Mouse (Mus musculus): ENCODE results near the gene Olfr410. TPM values are rescaled to one million over a fixed set of nuclear protein-coding genes. Genes with fewer than 3 reads are reported as not detected.

Gene Olfr410
- total RNA-seq (2014; rRNA removed) (not detected in 2 replicates), polyA plus RNA-seq (2015; fragmentation: Nextera tagmentation; extraction: Ambion mirVana) (not detected in 2 replicates)

DNA sequence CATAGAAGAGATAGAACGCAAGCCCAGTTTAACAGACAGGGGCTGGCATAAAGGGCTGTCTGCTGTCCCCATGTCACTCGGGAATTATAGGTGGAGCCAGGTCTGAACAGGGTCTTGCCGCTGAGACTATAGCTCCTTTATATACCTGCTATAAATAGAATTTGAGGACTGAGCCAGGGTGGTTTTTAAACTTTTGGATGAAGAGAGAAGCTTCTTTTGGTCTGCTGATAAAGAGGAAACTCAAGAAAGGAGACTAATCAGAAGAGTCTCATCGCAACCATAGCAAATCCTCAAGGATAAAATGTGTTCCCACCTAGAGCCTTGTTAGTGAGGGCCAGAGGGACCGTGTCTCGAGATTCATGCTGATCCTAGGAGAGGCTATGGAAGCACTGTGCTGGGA, at the start of gene Olfr410:
Gene Olfr410, minus strand, starts transcription at position 101 of the 400 bp plus-strand sequence.
- H3K9me3 ChIP-seq (ENCODE audit: low read length) = no peaks in the 10 kb centered on the region
- no peak for DNase-seq
- no peaks in the 10 kb centered on the region for H3K27me3 ChIP-seq (ENCODE audit: insufficient read depth, low read length)
- H3K4me2 ChIP-seq (ENCODE audit: low read depth) = no peak within 1 kb of the TSS
- no peaks in the 10 kb centered on the region for H3K36me3 ChIP-seq (ENCODE audit: insufficient read depth)
- H3K4me1 ChIP-seq (ENCODE audit: insufficient read depth) = no peaks in the 10 kb centered on the region
- WGBS = 84% methylated on average over 6 of the region's 6 CpGs
- no peak for TF ChIP-seq CTCF (IDR thresholded peaks at IDR 0.05; ENCODE audit: low read depth)
- H3K27ac ChIP-seq (ENCODE audit: low read depth, low read length) = no peak within 1 kb of the TSS
- no peak for ATAC-seq
- H3K4me3 ChIP-seq (ENCODE audit: low read depth, low read length) = no peak within 1 kb of the TSS
- H3K9ac ChIP-seq = no peak within 1 kb of the TSS

DNA sequence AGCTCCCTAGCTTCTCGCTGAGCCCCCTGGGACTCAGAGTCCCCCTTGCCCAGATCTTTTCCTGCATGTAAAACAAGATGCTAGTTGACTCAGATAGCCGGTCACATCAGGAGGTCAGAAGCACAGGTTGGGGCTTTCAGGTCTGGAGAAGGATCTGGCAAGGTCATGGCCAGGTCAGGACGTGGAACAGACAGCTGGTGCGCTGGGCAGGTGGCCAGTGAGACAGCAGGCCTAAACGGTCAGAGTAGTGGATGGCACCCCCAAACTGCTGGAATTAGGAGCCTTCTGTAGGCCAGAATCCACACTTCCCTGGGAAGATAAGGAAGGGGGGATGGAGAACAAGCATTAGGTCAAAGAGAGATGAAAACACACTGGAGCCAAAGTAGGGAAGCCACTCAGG, 49.4 kb upstream of the Olfr410 start:
- ATAC-seq (no peak), DNase-seq (no peak)
- TF ChIP-seq CTCF (IDR thresholded peaks at IDR 0.05; ENCODE audit: low read depth) = no peak
- no peak overlapping the region for H3K9ac ChIP-seq
- H3K27ac ChIP-seq (ENCODE audit: low read depth, low read length) = no peak overlapping the region
- H3K4me1 ChIP-seq (ENCODE audit: insufficient read depth) = no peaks in the 10 kb centered on the region
- no peaks in the 10 kb centered on the region for H3K27me3 ChIP-seq (ENCODE audit: insufficient read depth, low read length)
- WGBS = 78% methylated on average over 5 of the region's 5 CpGs
- H3K4me3 ChIP-seq (ENCODE audit: low read depth, low read length) = no peak overlapping the region
- H3K4me2 ChIP-seq (ENCODE audit: low read depth) = no peak overlapping the region
- peaks cover 17% of the 10 kb centered on the region for H3K36me3 ChIP-seq (ENCODE audit: insufficient read depth)
- H3K9me3 ChIP-seq (ENCODE audit: low read length) = no peaks in the 10 kb centered on the region

DNA sequence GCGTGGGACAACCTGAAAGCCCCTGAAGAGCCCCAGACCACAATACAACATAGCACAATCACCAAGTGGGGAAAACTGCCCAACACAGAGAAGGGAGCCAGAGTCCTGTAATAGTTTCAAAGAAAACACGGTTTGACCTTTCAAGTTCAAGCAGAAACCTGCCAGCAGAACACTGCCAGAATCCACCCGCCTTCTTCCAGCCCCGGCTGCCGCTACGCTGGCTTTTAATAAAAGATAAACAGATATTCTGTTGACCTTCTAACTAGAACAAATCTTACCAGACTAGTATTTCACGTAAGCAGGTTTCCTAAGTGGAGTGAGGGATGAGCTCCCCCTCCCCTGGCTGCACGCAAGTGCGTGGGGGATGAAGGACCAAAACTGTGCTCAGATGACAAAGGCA, 47.8 kb upstream of the Olfr410 start:
- Histone ChIP-seq H3K4me1 (ENCODE audit: insufficient read depth) (no peaks in the 10 kb centered on the region), H3K27me3 (ENCODE audit: insufficient read depth, low read length) (no peaks in the 10 kb centered on the region), H3K9ac (no peak overlapping the region), H3K4me2 (ENCODE audit: low read depth) (no peak overlapping the region), H3K4me3 (ENCODE audit: low read depth, low read length) (no peak overlapping the region), H3K9me3 (ENCODE audit: low read length) (no peaks in the 10 kb centered on the region), H3K36me3 (ENCODE audit: insufficient read depth) (0 out of 2 replicates have a peak, but pooled peaks cover 9% of the 10 kb centered on the region), H3K27ac (ENCODE audit: low read depth, low read length) (no peak overlapping the region)
- no peak for TF ChIP-seq CTCF (IDR thresholded peaks at IDR 0.05; ENCODE audit: low read depth)
- DNase-seq (no peak), ATAC-seq (peak; percentile 14; the same call in 1 of the 2 replicates)
- WGBS = 61% methylated on average over 9 of the region's 9 CpGs

DNA sequence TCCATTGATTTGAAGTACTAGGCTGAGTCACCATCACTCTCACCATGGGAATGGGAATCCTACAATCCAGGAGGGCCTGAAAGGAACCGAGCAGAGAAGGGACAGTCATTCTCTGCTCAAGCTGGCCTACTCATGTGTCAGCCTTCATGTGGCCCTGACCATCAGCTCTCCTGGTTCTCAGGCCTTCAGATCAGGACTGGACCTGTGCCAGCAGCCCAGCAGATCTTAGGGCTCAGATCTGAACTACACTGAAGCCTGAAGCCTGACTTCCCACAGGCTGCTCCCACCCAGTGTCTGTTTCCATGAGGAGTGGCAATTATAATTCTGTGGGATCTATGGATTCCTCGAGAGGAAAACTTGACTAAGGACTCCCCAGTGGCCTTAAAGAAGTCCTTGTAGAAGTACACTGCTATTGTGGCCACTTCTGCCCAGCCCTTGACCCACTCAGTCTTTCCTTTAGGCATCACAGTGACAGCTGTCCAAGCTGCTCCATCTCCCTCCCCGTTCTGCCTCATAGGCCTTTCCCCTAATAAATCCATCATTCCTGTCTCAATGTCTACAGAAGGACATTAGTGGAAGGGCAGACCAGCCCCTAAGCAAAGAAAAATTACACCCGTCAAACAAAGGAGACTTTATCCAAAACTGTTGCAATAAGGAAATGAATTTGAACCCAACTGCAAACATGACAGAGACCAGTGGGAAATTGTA, 41.5 kb upstream of the Olfr410 start:
- DNase-seq (no peak), ATAC-seq (no peak)
- no peak for TF ChIP-seq CTCF (IDR thresholded peaks at IDR 0.05; ENCODE audit: low read depth)
- Histone ChIP-seq H3K27me3 (ENCODE audit: insufficient read depth, low read length) (no peaks in the 10 kb centered on the region), H3K4me3 (ENCODE audit: low read depth, low read length) (no peak overlapping the region), H3K9ac (no peak overlapping the region), H3K9me3 (ENCODE audit: low read length) (no peaks in the 10 kb centered on the region), H3K27ac (ENCODE audit: low read depth, low read length) (no peak overlapping the region), H3K4me1 (ENCODE audit: insufficient read depth) (no peaks in the 10 kb centered on the region), H3K4me2 (ENCODE audit: low read depth) (no peak overlapping the region), H3K36me3 (ENCODE audit: insufficient read depth) (no peaks in the 10 kb centered on the region)
- WGBS = 69% methylated on average over 4 of the region's 4 CpGs

DNA sequence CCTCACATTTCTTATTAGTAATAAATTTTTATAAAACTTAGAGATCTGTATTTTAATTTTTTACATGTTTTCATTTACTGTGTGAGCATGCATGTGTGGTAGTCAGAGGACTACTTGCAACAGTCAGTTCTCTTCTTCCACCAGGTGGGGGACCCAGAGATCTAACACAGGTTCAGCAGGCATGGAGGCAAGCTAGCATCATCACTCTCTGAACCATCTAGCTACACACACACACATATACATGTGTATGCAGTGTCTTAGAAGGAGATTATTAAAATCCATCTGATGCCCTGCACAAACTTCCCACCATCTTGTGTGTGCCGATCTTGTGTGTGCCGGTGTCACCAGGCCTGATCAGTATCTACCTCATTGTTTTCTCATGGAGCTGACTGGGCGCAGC, 39.0 kb upstream of the Olfr410 start:
- no peaks in the 10 kb centered on the region for H3K27me3 ChIP-seq (ENCODE audit: insufficient read depth, low read length)
- H3K4me1 ChIP-seq (ENCODE audit: insufficient read depth) = no peaks in the 10 kb centered on the region
- no peak overlapping the region for H3K4me3 ChIP-seq (ENCODE audit: low read depth, low read length)
- peak; percentile 88 for TF ChIP-seq CTCF (IDR thresholded peaks at IDR 0.05; ENCODE audit: low read depth)
- no peaks in the 10 kb centered on the region for H3K36me3 ChIP-seq (ENCODE audit: insufficient read depth)
- no peak overlapping the region for H3K4me2 ChIP-seq (ENCODE audit: low read depth)
- H3K9ac ChIP-seq = no peak overlapping the region
- H3K9me3 ChIP-seq (ENCODE audit: low read length) = no peaks in the 10 kb centered on the region
- ATAC-seq = peak; percentile 96
- no peak overlapping the region for H3K27ac ChIP-seq (ENCODE audit: low read depth, low read length)
- WGBS = 62% methylated on average over 3 of the region's 3 CpGs
- peak; percentile 84 for DNase-seq

DNA sequence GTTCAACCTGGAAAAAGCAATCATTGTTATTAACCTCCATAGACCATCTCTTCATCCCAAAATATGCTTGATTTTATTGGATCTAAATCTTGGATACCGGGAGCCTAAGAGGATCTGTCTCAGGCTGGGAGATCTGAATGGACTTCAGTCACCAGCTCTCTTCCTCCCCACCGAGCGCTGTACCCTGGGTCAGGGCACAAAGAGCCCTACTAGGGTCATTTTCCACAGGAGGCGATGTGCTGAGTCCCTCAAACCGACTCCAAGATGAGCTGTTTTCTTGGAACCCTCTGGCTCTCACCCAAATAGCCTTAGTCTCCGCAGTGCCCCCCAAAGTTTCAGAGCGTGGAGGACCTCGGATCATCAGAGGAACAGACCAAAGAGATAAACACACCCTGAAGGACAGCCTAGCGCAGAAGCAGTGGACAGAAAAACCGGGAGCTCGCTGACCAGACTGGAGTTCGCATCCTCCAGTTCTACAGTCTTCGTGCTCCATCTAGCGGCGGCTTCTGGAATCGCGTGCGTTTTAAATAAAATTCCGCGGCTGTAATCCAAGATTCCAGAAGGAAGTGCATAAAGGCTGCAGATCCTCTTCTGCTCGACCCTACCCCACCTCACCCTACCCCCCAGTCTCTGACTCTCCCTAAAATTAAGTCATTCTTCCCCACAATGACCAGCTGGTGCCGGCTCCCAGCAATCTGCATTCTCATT, 33.7 kb upstream of the Olfr410 start:
- 10% methylated on average over 22 of the region's 22 CpGs for WGBS
- Histone ChIP-seq H3K9me3 (ENCODE audit: low read length) (no peaks in the 10 kb centered on the region), H3K27ac (ENCODE audit: low read depth, low read length) (no peak overlapping the region), H3K9ac (no peak overlapping the region), H3K27me3 (ENCODE audit: insufficient read depth, low read length) (peaks cover 6% of the 10 kb centered on the region), H3K36me3 (ENCODE audit: insufficient read depth) (no peaks in the 10 kb centered on the region), H3K4me2 (ENCODE audit: low read depth) (no peak overlapping the region; the same call in 1 of the 2 replicates), H3K4me1 (ENCODE audit: insufficient read depth) (no peaks in the 10 kb centered on the region), H3K4me3 (ENCODE audit: low read depth, low read length) (0 out of 2 replicates have a peak overlapping the region, but pooled peaks have one; percentile 9)
- DNase-seq (peak; percentile 91), ATAC-seq (peak; percentile 43)
- peak; percentile 89 for TF ChIP-seq CTCF (IDR thresholded peaks at IDR 0.05; ENCODE audit: low read depth)

- no peak within 1 kb of the TSS for H3K4me3 ChIP-seq (ENCODE audit: low read depth, low read length)
- H3K9ac ChIP-seq = no peak within 1 kb of the TSS
- no peaks in the 10 kb centered on the region for H3K9me3 ChIP-seq (ENCODE audit: low read length)
- H3K4me2 ChIP-seq (ENCODE audit: low read depth) = no peak within 1 kb of the TSS
- no peaks in the 10 kb centered on the region for H3K27me3 ChIP-seq (ENCODE audit: insufficient read depth, low read length)
- no peak for TF ChIP-seq CTCF (IDR thresholded peaks at IDR 0.05; ENCODE audit: low read depth)
- ATAC-seq (no peak), DNase-seq (no peak)
- no peaks in the 10 kb centered on the region for H3K36me3 ChIP-seq (ENCODE audit: insufficient read depth)
- 74% methylated on average over 1 of the region's 1 CpGs for WGBS
- H3K4me1 ChIP-seq (ENCODE audit: insufficient read depth) = no peaks in the 10 kb centered on the region
- no peak within 1 kb of the TSS for H3K27ac ChIP-seq (ENCODE audit: low read depth, low read length)
Measured at GRCm38 (mm10) chr11:74361769-74362168, 23.9 kb upstream of the Olfr410 start, which contains the start of gene Olfr412. Olfr412 (plus strand) TSS chr11:74362069.

Data from forebrain, postnatal 0 days (tissue).